Mouse (Mus musculus) mouse trophoblast stem cell (cell line): ENCODE results near the gene Dennd1b.

Experiments
- in situ Hi-C, 2 experiments: fragments of 300-500 bp; cut with MseI, MboI; formaldehyde crosslinking; loops; 2 replicates in 1 of 2; 3 replicates in 1 of 2; pipeline ENCODE4 v1.15.1; 2025

Gene Dennd1b

DNA sequence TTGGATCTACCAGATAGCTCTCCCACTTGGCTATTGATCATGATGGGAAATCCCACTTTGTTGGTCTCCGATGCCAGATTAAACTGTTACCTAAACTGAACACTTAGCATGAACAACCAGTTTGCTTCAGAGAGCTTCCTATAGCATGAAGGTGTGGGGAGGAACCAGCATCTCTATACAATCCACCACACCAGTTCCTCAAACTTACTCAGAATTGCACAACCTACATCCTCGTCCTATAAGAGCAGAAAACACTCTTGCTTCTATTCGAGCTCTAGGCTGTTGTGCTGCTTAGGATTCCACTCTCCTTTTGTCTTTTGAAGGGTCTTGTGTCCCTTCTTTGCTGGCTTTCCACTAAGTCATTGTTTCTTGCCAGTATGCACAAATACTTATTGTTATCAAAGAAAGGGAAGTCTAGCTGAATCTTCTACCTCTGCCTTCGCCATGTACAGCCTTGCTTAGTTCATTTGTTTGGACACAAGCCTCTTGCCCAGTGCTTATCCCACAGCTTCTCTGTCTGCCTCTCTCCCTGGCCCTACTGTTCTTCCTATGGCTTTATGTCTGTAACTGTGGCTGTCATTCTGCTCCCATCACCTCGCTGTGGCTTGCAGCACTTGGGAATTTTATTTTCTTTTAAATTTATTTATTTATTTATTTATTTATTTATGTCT lies 52.0 kb downstream of the Dennd1b start:
- in situ Hi-C loops = no loop called here

- in situ Hi-C loops = no loop called here
These were observed 58.1 kb downstream of the Dennd1b start for GRCm38 (mm10) chr1:139021298-139021697.

DNA sequence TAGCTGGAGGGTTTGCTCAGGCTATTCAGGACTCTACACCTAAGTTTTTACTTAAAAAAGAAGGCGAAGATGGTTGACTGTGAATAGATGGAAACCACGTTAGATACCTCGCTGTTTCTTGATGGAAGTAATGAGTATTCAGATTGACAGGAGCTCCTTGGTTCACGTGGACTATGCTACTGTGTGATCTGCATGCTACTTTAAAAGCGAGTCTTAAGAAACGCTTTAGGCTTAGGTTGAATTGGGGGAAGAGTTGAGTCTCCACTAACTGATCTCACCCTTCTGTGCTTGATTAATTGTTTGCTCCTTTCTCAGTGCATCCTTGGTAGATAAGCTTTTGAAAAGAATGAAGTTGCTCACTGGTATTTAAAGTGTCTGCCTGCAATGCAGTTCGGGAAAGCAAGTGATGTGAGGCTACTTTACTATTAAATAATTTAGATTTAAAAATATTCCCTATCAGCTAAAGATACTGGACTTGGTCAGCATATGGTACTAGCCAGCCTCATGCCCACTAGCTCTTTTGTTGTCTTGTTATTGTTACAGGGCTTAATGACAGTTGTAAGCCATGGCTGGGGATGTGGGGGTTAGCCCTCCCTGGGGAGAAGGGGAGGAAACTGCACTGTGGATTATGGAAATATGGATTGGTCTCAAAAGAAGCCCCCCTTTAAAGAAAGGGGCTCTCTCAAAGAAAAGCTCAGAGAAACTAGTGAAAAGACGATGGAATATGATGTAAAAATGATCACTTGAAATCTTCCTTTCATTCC lies 62.8 kb downstream of the Dennd1b start:
- in situ Hi-C loops = no loop called here

- in situ Hi-C loops = no loop called here
These were observed 66.3 kb downstream of the Dennd1b start for GRCm38 (mm10) chr1:139029521-139029920.

DNA sequence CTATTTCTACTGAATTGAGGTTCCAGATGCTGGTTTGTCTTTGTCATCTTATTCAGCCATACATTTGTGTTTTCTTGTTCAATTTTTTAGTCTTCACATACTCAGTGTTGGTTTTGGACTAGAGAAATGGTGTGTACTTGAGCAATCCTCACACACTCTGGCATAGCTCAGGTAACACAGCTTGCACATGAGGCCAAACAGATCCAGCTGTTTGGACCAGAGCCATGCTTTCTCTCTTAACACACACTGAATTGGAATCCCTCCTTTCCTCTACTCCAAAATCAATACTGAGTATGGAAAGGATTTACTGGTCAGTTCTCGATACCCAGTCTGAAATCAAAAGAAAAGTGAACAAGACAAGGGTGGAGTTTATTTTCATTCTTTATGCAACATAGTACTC lies 69.2 kb downstream of the Dennd1b start:
- in situ Hi-C loops = no loop called here

GRCm38 (mm10) chr1:139035141-139035540 lies 71.9 kb downstream of the Dennd1b start:
- in situ Hi-C loops = no loop called here

GRCm38 (mm10) chr1:139036302-139036701 lies 73.1 kb downstream of the Dennd1b start:
- in situ Hi-C loops = no loop called here

- in situ Hi-C loops = no loop called here
These were observed 73.7 kb downstream of the Dennd1b start for GRCm38 (mm10) chr1:139036768-139037507.

DNA sequence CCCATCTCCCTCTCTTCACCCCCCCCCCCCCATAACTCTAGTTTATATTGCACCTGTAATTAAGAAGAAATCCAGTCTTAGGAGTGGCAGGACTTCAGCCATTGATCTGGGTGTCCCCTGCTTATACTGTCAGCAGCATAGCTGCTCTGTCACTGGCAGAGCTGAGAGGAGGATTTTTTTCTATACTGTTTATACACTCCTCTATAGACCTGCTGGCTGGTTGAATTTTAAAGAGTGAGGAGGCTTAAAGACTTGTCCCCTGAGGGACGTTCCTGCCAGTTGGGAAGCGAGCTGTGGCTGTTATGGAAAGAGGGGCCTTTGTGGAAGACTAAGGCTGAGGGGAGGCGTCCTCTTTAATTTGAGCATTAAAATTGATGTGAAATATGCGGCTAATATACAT lies 74.8 kb downstream of the Dennd1b start:
- in situ Hi-C loops = no loop called here

DNA sequence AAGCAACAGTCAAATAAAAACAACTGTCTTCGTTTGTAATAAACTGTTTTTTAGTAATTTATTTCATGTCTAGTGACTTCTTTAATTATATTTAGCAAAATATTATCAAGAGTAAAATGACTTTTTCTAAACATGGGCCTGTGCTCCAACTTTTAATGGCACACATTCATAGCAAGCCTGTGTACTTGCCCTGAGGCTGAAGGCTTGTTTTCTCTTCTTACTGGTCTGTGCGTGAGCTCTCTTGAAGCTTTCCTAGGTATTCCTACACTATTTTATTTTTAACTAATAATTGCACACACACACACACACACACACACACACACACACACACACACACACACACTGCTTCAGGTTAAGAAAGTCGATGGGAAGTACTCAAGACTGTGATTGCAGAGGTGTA lies 75.4 kb downstream of the Dennd1b start:
- in situ Hi-C loops = no loop called here

- in situ Hi-C loops = no loop called here
These were observed 76.4 kb downstream of the Dennd1b start for GRCm38 (mm10) chr1:139039529-139040230.

- in situ Hi-C loops = no loop called here
These were observed 85.8 kb downstream of the Dennd1b start for GRCm38 (mm10) chr1:139049075-139049474.

GRCm38 (mm10) chr1:139049881-139050472 lies 86.7 kb downstream of the Dennd1b start:
- in situ Hi-C loops = loop anchor here in 1 of 2 experiments (10.0 kb wide), 1 partner anchor 1725 kb away; no protein-coding TSS in a partner anchor

- in situ Hi-C loops = loop anchor here in 1 of 2 experiments (10.0 kb wide), 1 partner anchor 1728 kb away; no protein-coding TSS in a partner anchor
These were observed 89.8 kb downstream of the Dennd1b start for GRCm38 (mm10) chr1:139053003-139053402.

DNA sequence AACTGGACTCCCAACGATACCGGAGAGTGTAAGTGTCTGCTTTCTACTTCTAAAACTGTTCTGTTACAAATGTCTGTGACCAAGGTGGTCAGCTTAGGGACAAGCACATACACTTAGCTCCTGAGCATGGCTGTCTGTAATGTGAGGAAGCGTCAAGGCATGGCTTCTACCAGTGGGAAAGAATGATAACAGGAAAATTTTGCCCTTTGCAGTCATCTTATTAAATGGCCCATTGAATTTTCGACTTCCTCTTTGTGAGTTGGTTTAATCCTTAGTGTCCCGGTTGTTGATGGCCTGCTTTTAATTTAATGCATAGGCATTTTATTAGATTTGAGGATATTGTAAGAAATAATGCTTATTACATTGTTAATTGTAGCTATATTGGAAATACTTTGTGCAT lies 97.1 kb downstream of the Dennd1b start:
- in situ Hi-C loops = no loop called here

GRCm38 (mm10) chr1:139064711-139065110 lies 101.5 kb downstream of the Dennd1b start:
- in situ Hi-C loops = no loop called here

GRCm38 (mm10) chr1:139067210-139067609 lies 104.0 kb downstream of the Dennd1b start:
- in situ Hi-C loops = no loop called here

DNA sequence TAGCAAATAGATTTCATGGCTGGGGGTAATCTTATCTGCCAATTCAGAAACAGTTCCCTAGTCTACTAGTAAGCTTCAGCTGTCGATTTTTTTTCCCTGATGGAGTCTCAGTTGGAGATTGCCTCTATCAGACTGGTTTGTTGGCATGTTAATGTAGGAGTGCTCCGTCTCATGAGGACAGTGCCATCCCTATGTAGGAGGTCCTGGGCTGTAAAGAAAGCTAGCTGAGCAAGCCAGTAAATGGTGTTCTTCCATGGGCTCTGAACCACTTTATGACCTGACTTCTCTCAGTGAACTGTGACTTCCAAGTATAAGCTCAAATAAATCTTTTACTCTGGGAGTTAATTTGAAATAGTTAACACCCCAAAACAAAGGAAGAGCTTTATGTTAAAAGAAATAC lies 107.8 kb downstream of the Dennd1b start:
- in situ Hi-C loops = no loop called here

DNA sequence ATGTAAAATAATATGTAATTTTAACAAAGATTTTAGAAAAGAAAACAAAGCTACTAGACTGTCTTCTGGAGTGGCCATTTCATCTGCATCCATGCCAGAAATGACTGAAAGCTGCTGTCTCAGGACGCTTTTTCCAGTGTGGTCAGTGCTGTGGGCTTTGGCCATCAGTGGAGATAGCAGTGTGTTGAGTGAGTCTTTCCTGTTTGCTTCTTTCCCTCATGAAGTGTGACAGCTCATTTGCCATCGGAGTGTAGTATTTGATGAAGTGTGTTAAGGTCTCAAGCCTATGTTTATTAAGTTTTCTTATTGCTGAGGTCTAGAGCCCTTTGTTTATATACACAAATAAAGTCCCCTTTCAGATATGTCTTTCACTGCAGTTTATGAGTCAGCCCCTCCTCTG lies 112.4 kb downstream of the Dennd1b start:
- in situ Hi-C loops = no loop called here

DNA sequence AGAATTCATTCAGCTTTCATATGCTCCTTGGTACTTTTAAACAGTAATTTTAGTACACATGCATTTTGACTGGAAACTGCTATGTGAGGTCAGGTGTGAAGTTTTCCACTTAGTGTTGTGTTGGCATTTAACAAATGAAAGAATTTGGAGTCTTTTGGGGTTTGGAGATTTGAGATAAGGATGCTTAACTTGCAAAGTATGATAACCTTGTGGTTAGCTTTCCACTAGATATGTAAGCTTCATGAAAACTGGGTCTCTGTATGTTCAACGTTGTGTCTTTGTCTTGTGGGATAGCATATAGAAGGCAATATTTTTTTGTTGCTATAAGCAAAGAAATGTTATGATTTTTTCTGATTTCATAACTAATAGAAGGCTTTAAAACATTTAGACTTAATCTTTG lies 114.8 kb downstream of the Dennd1b start:
- in situ Hi-C loops = no loop called here

GRCm38 (mm10) chr1:139079000-139079399 lies 115.8 kb downstream of the Dennd1b start:
- in situ Hi-C loops = no loop called here
